Mouse (Mus musculus): ENCODE results near the gene Dcaf15. TPM values are rescaled to one million over a fixed set of nuclear protein-coding genes. Genes with fewer than 3 reads are reported as not detected.
A peak's percentile ranks its signal among the peaks of the same experiment; 100 is the strongest.

Dcaf15 gene
- polyA plus RNA-seq, 1 experiment from 2014 or later = 12.2 TPM

DNA sequence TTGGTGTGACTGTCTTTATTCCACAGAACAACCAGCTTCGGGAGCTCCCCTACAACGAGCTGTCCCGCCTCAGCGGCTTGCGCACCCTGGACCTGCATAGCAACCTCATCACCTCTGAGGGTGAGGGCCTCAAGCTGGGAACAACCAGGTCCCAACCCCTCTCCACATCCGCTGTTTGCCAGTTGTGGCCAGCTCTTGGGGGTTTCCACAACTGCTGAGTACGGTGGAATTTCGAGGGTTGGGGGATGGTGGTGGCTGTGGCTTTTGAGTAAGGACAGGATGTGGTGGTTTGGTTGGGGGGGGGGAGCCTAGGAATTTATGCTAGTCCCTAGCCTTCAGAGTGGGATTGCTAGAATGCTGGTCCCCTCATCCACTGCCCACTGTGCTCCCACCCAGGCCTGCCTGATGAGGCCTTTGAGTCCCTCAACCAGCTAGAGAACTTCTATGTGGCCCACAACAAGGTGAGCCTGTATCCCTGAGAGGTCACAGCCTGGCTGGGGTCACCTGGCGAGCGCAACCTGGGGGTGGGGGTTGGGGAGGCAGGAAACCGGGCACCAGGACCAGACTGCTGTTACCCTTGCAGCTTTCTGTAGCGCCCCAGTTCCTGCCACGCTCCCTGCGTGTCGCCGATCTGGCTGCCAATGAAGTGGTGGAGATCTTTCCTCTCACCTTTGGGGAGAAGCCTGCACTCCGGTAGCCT, 22.8 kb upstream of the Dcaf15 start:
- H3K9me3 ChIP-seq = no peaks in the 10 kb centered on the region
- WGBS = 57% methylated on average over 17 of the region's 17 CpGs
- H3K36me3 ChIP-seq = peaks cover 15% of the 10 kb centered on the region
- peak overlapping the region; percentile 52; the same call in 1 of the 2 replicates for H3K9ac ChIP-seq
- H3K4me3 ChIP-seq = no peak overlapping the region
- peak overlapping the region; percentile 27 for H3K4me2 ChIP-seq
- peak overlapping the region; percentile 55; the same call in 1 of the 2 replicates for H3K27ac ChIP-seq
- peaks cover 3% of the 10 kb centered on the region; the same call in 1 of the 2 replicates for H3K27me3 ChIP-seq
- peaks cover 30% of the 10 kb centered on the region for H3K4me1 ChIP-seq
- ATAC-seq (ENCODE audit: insufficient number of reproducible peaks, insufficient read depth, low FRiP score, low TSS enrichment, low read depth) = peak; percentile 49; the same call in 1 of the 2 replicates

GRCm38 (mm10) chr8:84126742-84127141, 22.2 kb upstream of the Dcaf15 start:
- Histone ChIP-seq H3K9me3 (no peaks in the 10 kb centered on the region), H3K4me1 (peaks cover 30% of the 10 kb centered on the region), H3K4me3 (no peak overlapping the region), H3K9ac (no peak overlapping the region), H3K4me2 (no peak overlapping the region), H3K36me3 (peaks cover 8% of the 10 kb centered on the region; the same call in 1 of the 2 replicates), H3K27me3 (peaks cover 3% of the 10 kb centered on the region; the same call in 1 of the 2 replicates), H3K27ac (peak overlapping the region; percentile 55; the same call in 1 of the 2 replicates)
- 68% methylated on average over 2 of the region's 2 CpGs for WGBS
- ATAC-seq (ENCODE audit: insufficient number of reproducible peaks, insufficient read depth, low FRiP score, low TSS enrichment, low read depth) = no peak

DNA sequence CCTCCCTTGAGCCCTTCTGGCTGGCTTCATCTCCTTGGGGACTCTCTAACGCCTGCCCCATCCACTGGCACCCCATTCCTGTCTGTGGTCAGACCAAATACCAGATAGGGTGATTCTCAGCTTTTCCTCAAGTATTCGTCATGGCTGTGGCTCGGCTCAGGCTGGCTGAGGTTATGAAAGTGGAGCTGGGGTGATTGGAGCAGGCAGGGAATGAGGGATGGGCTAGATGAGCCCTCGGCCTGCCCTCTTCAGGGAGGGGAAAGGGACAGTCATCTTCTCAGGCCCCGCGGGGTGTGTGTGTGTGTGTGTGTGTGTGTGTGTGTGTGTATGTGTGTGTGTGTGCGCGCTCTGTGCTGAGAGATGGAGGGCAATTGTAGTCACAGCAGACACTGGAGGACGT, 21.1 kb upstream of the Dcaf15 start, which contains the start of gene Podnl1:
TSS of gene Podnl1 (plus strand) at position 334 of the 400 bp plus-strand sequence.
- Histone ChIP-seq H3K27ac (peak within 1 kb of the TSS; percentile 28; the same call in 1 of the 2 replicates), H3K9ac (peak within 1 kb of the TSS; percentile 36; the same call in 1 of the 2 replicates), H3K9me3 (no peaks in the 10 kb centered on the region), H3K36me3 (no peaks in the 10 kb centered on the region), H3K4me3 (no peak within 1 kb of the TSS), H3K27me3 (peaks cover under 1% of the 10 kb centered on the region; the same call in 1 of the 2 replicates), H3K4me1 (peaks cover 26% of the 10 kb centered on the region), H3K4me2 (0 out of 2 replicates have a peak within 1 kb of the TSS, but pooled peaks have one; percentile 7)
- WGBS = 53% methylated on average over 9 of the region's 9 CpGs
- ATAC-seq (ENCODE audit: insufficient number of reproducible peaks, insufficient read depth, low FRiP score, low TSS enrichment, low read depth) = 0 out of 2 replicates have a peak, but pooled peaks have one; percentile 65

DNA sequence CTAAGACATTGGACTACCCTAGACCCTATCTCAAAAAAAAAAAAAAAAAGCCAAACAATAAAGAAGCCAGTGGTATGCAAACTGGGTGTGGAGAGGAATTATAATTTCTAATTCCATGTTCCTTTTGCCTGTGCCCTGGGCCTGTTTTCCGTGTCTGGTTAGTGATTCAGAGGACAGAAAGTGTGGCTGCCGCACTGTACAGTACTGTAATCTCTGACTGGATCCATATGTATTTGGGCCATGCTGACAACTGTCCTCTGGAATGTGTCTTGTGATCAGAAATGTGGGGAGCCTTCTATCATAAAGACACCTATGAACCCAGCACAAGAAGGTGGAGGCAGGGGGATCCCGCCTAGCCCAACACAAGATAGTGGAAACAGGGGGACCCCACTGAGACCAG, 17.6 kb upstream of the Dcaf15 start:
- H3K4me3 ChIP-seq = no peak overlapping the region
- no peak overlapping the region for H3K9ac ChIP-seq
- no peaks in the 10 kb centered on the region for H3K27me3 ChIP-seq
- H3K27ac ChIP-seq = no peak overlapping the region
- no peaks in the 10 kb centered on the region for H3K36me3 ChIP-seq
- H3K4me2 ChIP-seq = no peak overlapping the region
- ATAC-seq (ENCODE audit: insufficient number of reproducible peaks, insufficient read depth, low FRiP score, low TSS enrichment, low read depth) = no peak
- 82% methylated on average over 3 of the region's 3 CpGs for WGBS
- no peaks in the 10 kb centered on the region for H3K9me3 ChIP-seq
- H3K4me1 ChIP-seq = peaks cover 10% of the 10 kb centered on the region

GRCm38 (mm10) chr8:84115646-84116045, 11.1 kb upstream of the Dcaf15 start:
- Histone ChIP-seq H3K27ac (no peak overlapping the region), H3K36me3 (no peaks in the 10 kb centered on the region), H3K4me1 (no peaks in the 10 kb centered on the region), H3K27me3 (no peaks in the 10 kb centered on the region), H3K9ac (no peak overlapping the region), H3K9me3 (no peaks in the 10 kb centered on the region), H3K4me3 (no peak overlapping the region), H3K4me2 (no peak overlapping the region)
- 80% methylated on average over 6 of the region's 6 CpGs for WGBS
- ATAC-seq (ENCODE audit: insufficient number of reproducible peaks, insufficient read depth, low FRiP score, low TSS enrichment, low read depth) = no peak

GRCm38 (mm10) chr8:84106216-84107040, 1.9 kb upstream of the Dcaf15 start:
- Histone ChIP-seq H3K27me3 (no peaks in the 10 kb centered on the region), H3K9me3 (no peaks in the 10 kb centered on the region), H3K36me3 (peaks cover 15% of the 10 kb centered on the region), H3K4me3 (no peak overlapping the region), H3K9ac (no peak overlapping the region), H3K27ac (no peak overlapping the region), H3K4me1 (peaks cover 23% of the 10 kb centered on the region), H3K4me2 (no peak overlapping the region)
- no peak for ATAC-seq (ENCODE audit: insufficient number of reproducible peaks, insufficient read depth, low FRiP score, low TSS enrichment, low read depth)
- WGBS = 94% methylated on average over 6 of the region's 6 CpGs

DNA sequence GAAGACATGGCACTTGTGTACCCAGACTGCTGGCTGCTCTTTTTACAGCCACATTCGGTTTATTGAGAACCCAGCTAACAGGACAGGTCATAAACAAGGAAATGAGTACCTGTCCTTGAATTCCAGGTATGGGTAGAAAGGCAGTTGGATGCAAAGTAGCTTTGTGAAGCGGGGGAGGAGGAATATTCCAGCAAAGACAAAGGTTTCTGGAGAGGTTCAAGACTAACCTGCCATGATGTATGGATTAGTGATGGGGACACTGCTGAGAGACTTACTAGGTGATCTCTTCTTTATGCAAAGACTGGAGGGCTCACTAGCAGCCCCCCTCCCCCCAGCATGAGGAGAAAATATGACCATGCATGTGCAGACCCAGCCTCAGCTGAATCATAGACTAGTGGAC, 1.1 kb upstream of the Dcaf15 start:
- H3K9me3 ChIP-seq = no peaks in the 10 kb centered on the region
- ATAC-seq (ENCODE audit: insufficient number of reproducible peaks, insufficient read depth, low FRiP score, low TSS enrichment, low read depth) = no peak
- no peak overlapping the region for H3K27ac ChIP-seq
- peaks cover 23% of the 10 kb centered on the region for H3K4me1 ChIP-seq
- H3K4me3 ChIP-seq = no peak overlapping the region
- H3K9ac ChIP-seq = no peak overlapping the region
- WGBS = 83% methylated on average over 2 of the region's 2 CpGs
- no peaks in the 10 kb centered on the region for H3K27me3 ChIP-seq
- peaks cover 22% of the 10 kb centered on the region for H3K36me3 ChIP-seq
- no peak overlapping the region for H3K4me2 ChIP-seq

DNA sequence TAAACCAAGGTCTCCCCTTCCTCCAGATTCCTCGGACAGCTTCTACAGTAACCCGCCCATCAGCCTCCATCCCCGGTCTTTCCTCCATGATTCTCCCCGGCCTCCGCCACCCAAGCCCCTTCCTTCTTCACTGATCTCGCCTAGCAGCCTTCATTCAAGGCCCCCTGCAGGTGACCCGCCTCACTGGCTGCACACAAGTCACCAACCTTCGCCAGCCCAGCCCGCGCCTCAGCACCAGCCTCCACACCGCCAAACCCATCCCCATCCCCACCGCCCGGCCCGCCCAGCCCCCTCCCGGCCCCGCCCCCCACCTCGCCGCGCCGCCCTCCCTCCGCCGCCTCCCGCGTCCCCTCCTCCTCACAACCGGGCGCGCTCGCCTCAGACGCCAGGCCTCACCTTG, 347 bp downstream of the Dcaf15 start:
- Histone ChIP-seq H3K4me3 (peak overlapping the region; percentile 62), H3K9ac (peak overlapping the region; percentile 80), H3K4me1 (peaks cover 23% of the 10 kb centered on the region), H3K4me2 (peak overlapping the region; percentile 75), H3K9me3 (no peaks in the 10 kb centered on the region), H3K27me3 (no peaks in the 10 kb centered on the region), H3K27ac (peak overlapping the region; percentile 89), H3K36me3 (peaks cover 32% of the 10 kb centered on the region)
- WGBS = 1% methylated on average over 24 of the region's 29 CpGs
- peak; percentile 78 for ATAC-seq (ENCODE audit: insufficient number of reproducible peaks, insufficient read depth, low FRiP score, low TSS enrichment, low read depth)

DNA sequence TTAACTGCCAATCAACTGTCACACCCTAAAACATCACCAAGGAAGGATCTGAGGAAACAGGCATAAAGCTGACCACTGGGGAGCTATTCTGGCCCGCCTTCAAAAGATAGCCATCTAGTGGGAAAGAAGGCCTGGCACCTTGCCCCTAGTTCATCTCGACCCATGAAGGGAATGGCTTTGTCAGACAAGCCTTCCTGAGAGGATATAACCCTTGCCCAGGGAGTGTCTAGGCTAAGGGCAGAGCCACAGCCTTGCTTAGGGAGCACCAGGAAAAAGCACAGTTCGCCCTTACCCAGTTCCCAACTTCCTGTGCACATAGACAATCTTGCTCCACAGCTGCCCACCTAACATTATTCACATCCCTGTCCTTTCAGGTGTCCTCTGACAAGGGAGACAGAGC, 967 bp downstream of the Dcaf15 start:
- WGBS = 62% methylated on average over 3 of the region's 3 CpGs
- H3K27ac ChIP-seq = peak overlapping the region; percentile 89; the same call in 1 of the 2 replicates
- no peaks in the 10 kb centered on the region for H3K9me3 ChIP-seq
- H3K4me2 ChIP-seq = peak overlapping the region; percentile 75
- ATAC-seq (ENCODE audit: insufficient number of reproducible peaks, insufficient read depth, low FRiP score, low TSS enrichment, low read depth) = no peak
- H3K9ac ChIP-seq = peak overlapping the region; percentile 80
- H3K27me3 ChIP-seq = no peaks in the 10 kb centered on the region
- H3K4me1 ChIP-seq = peaks cover 23% of the 10 kb centered on the region
- H3K4me3 ChIP-seq = peak overlapping the region; percentile 62
- H3K36me3 ChIP-seq = peaks cover 38% of the 10 kb centered on the region

- Histone ChIP-seq H3K27ac (no peak overlapping the region), H3K4me2 (no peak overlapping the region), H3K36me3 (peaks cover 57% of the 10 kb centered on the region), H3K4me3 (no peak overlapping the region), H3K27me3 (no peaks in the 10 kb centered on the region), H3K9ac (no peak overlapping the region), H3K4me1 (peaks cover 23% of the 10 kb centered on the region), H3K9me3 (no peaks in the 10 kb centered on the region)
- 93% methylated on average over 25 of the region's 25 CpGs for WGBS
- ATAC-seq (ENCODE audit: insufficient number of reproducible peaks, insufficient read depth, low FRiP score, low TSS enrichment, low read depth) = no peak
Measured at GRCm38 (mm10) chr8:84101476-84102270, 2.9 kb downstream of the Dcaf15 start.

DNA sequence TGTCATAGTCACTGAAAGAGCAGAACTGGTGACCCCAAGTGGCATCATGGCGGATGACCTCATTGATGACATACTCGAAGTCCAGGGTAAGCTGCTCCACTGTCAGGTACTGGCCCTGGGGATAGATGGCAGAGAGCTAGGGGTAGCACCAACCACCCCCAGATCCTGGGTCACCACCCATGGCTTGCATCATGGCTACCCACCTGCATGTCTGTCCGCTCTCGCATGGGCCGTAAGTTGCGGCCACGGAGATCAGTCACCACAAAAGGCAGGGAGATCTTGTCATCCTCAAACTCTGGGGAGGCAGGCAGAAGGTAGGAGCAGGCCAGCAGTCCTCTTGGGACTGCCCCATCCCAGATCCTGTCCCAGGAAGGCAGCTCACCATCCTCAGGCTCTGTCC, 6.2 kb downstream of the Dcaf15 start:
- H3K4me3 ChIP-seq = no peak overlapping the region
- no peak overlapping the region for H3K9ac ChIP-seq
- peaks cover 17% of the 10 kb centered on the region for H3K4me1 ChIP-seq
- H3K36me3 ChIP-seq = peaks cover 90% of the 10 kb centered on the region
- no peak for ATAC-seq (ENCODE audit: insufficient number of reproducible peaks, insufficient read depth, low FRiP score, low TSS enrichment, low read depth)
- H3K27ac ChIP-seq = no peak overlapping the region; the same call in 1 of the 2 replicates
- WGBS = 95% methylated on average over 7 of the region's 7 CpGs
- no peak overlapping the region for H3K4me2 ChIP-seq
- no peaks in the 10 kb centered on the region for H3K27me3 ChIP-seq
- H3K9me3 ChIP-seq = no peaks in the 10 kb centered on the region
